Mouse (Mus musculus): ENCODE results near the gene Ptk7.

The Ptk7 gene

GRCm38 (mm10) chr17:46556584-46556945 is 72.7 kb downstream of the Ptk7 start:
- CTCF ChIA-PET: no interaction called here

- CTCF ChIA-PET: no interaction called here
These were observed 73.4 kb downstream of the Ptk7 start, which contains the start of gene Srf for GRCm38 (mm10) chr17:46555673-46556583. Srf (minus strand) TSS chr17:46556175.

- CTCF ChIA-PET: interaction anchor here (0.5 kb wide), 1 partner anchor 126 kb away, joined by 3 read pairs; the partner anchor contains the start of gene Crip3
These were observed 74.2 kb downstream of the Ptk7 start for GRCm38 (mm10) chr17:46554977-46555672.

- CTCF ChIA-PET: interaction anchor here (0.5 kb wide), 1 partner anchor 126 kb away, joined by 3 read pairs; the partner anchor contains the start of gene Crip3
These were observed 74.7 kb downstream of the Ptk7 start for GRCm38 (mm10) chr17:46554646-46554976.

- CTCF ChIA-PET: no interaction called here
These were observed 75.4 kb downstream of the Ptk7 start for GRCm38 (mm10) chr17:46553926-46554325.

- CTCF ChIA-PET: no interaction called here
These were observed 75.8 kb downstream of the Ptk7 start for GRCm38 (mm10) chr17:46553469-46553868.

GRCm38 (mm10) chr17:46552841-46553423 is 76.4 kb downstream of the Ptk7 start:
- CTCF ChIA-PET: no interaction called here

- CTCF ChIA-PET: no interaction called here
These were observed 77.2 kb downstream of the Ptk7 start for GRCm38 (mm10) chr17:46552151-46552550.

- CTCF ChIA-PET: no interaction called here
These were observed 77.9 kb downstream of the Ptk7 start for GRCm38 (mm10) chr17:46551369-46551768.

- CTCF ChIA-PET: no interaction called here
These were observed 78.4 kb downstream of the Ptk7 start for GRCm38 (mm10) chr17:46550904-46551303.

GRCm38 (mm10) chr17:46549642-46550041 is 79.7 kb downstream of the Ptk7 start:
- CTCF ChIA-PET: interaction anchor here (0.7 kb wide), 1 partner anchor 159 kb away, joined by 15 read pairs; no protein-coding TSS in a partner anchor

GRCm38 (mm10) chr17:46549193-46549592 is 80.1 kb downstream of the Ptk7 start:
- CTCF ChIA-PET: interaction anchor here (0.7 kb wide), 1 partner anchor 159 kb away, joined by 15 read pairs; no protein-coding TSS in a partner anchor

GRCm38 (mm10) chr17:46548741-46549140 is 80.6 kb downstream of the Ptk7 start:
- CTCF ChIA-PET: no interaction called here

GRCm38 (mm10) chr17:46547923-46548322 is 81.4 kb downstream of the Ptk7 start:
- CTCF ChIA-PET: no interaction called here

- CTCF ChIA-PET: no interaction called here
These were observed 82.3 kb downstream of the Ptk7 start for GRCm38 (mm10) chr17:46546995-46547394.

- CTCF ChIA-PET: no interaction called here
These were observed 82.7 kb downstream of the Ptk7 start for GRCm38 (mm10) chr17:46546591-46546990.

GRCm38 (mm10) chr17:46545813-46546564 is 83.3 kb downstream of the Ptk7 start, which contains the start of gene Cul9:
Cul9 (minus strand) TSS chr17:46546388.
- CTCF ChIA-PET: interaction anchor here (1.0 kb wide), 1 partner anchor 9 kb away, joined by 3 read pairs; no protein-coding TSS in a partner anchor

GRCm38 (mm10) chr17:46543661-46544060 is 85.6 kb downstream of the Ptk7 start:
- CTCF ChIA-PET: interaction anchor here (0.7 kb wide), 1 partner anchor 109 kb away, joined by 3 read pairs; no protein-coding TSS in a partner anchor

GRCm38 (mm10) chr17:46525579-46526307 is 103.6 kb downstream of the Ptk7 start:
- CTCF ChIA-PET: no interaction called here

- CTCF ChIA-PET: no interaction called here
These were observed 104.2 kb downstream of the Ptk7 start for GRCm38 (mm10) chr17:46525065-46525464.

All from spleen, embryonic (tissue).